Mouse (Mus musculus) ES-E14 (cell line): ENCODE results near the gene Ccdc62.

Experiments used
- CHD2 ChIP-seq: IDR thresholded peaks from 2 replicates; pipeline ENCODE4 v1.6.1; 2014; ENCODE audit warnings: mild to moderate bottlenecking, low read depth, low read length, inconsistent platforms
- MAFK ChIP-seq: IDR thresholded peaks from 2 replicates; pipeline ENCODE4 v1.6.1; 2014; ENCODE audit warnings: mild to moderate bottlenecking, low read depth, low read length, inconsistent platforms; ENCODE audit not compliant: insufficient read depth
- ZC3H11A ChIP-seq: IDR thresholded peaks from 2 replicates; pipeline ENCODE4 v1.6.1; 2012; ENCODE audit warnings: low read depth, mild to moderate bottlenecking, inconsistent platforms, low read length, borderline replicate concordance

GRCm38 (mm10) chr5:123957213-123957612 is 26.7 kb downstream of the Ccdc62 start:
- no peak for TF ChIP-seq MAFK
- no peak for TF ChIP-seq ZC3H11A
- no peak for TF ChIP-seq CHD2
